Mouse (Mus musculus) neural tube, embryonic 11.5 days (tissue): ENCODE measurements at regions not wholly inside any gene's neighbourhood (a gene's known extent, or its start where the extent isn't known, plus 50 kb on each side); places are given as distances from the start of the nearest gene placed in this dataset.

Source experiments
- ATAC-seq: fragments of 200-750 bp; cut with Nextera tagmentation; 2 replicates; pipeline ENCODE4 v1.8.0; 2017; ENCODE audit warnings: moderate number of reproducible peaks, mild to moderate bottlenecking, moderate TSS enrichment, moderate library complexity; ENCODE audit not compliant: insufficient read depth, low FRiP score, low TSS enrichment
- DNase-seq: peaks from one replicate; pipeline ENCODE4 v3.0.0-alpha.2; 2015; ENCODE audit warnings: low spot score
- H3K27ac ChIP-seq: fragments of 300-500 bp; sonication (generic); 2 replicates; pipeline ENCODE4 v1.5.1; 2014; ENCODE audit warnings: low read depth, mild to moderate bottlenecking, low read length
- H3K27me3 ChIP-seq: fragments of 300-500 bp; sonication (generic); 2 replicates; pipeline ENCODE4 v1.6.1; 2014; ENCODE audit warnings: mild to moderate bottlenecking, low read length, mixed read lengths; ENCODE audit not compliant: control insufficient read depth, insufficient read depth
- H3K36me3 ChIP-seq: fragments of 300-500 bp; sonication (generic); 2 replicates; pipeline ENCODE4 v1.6.1; 2014; ENCODE audit warnings: mild to moderate bottlenecking, low read length, moderate library complexity, mixed read lengths; ENCODE audit not compliant: control insufficient read depth, insufficient read depth
- H3K4me1 ChIP-seq: fragments of 300-500 bp; sonication (generic); 2 replicates; pipeline ENCODE4 v1.6.1; 2014; ENCODE audit warnings: low read length, mixed read lengths; ENCODE audit not compliant: control insufficient read depth, insufficient read depth
- H3K4me2 ChIP-seq: fragments of 300-500 bp; sonication (generic); 2 replicates; pipeline ENCODE4 v1.6.1; 2014; ENCODE audit warnings: low read depth, mild to moderate bottlenecking, moderate library complexity
- H3K4me3 ChIP-seq: fragments of 300-500 bp; sonication (generic); 2 replicates; pipeline ENCODE4 v1.5.1; 2014; ENCODE audit warnings: low read depth, low read length
- H3K9ac ChIP-seq: fragments of 300-500 bp; sonication (generic); 2 replicates; pipeline ENCODE4 v1.6.1; 2014; ENCODE audit warnings: mild to moderate bottlenecking, low read length
- H3K9me3 ChIP-seq: fragments of 300-500 bp; sonication (generic); 2 replicates; pipeline ENCODE4 v1.6.1; 2016; ENCODE audit warnings: low read length; ENCODE audit not compliant: control insufficient read depth
- WGBS: fragments of 180-500 bp; shearing (Covaris S2); extraction: QIAGEN DNeasy Blood & Tissue Kit; methylation state at CpG from one replicate; pipeline ENCODE4 v1.1.7; 2014; 5-methylcytosine and 5-hydroxymethylcytosine counted together

DNA sequence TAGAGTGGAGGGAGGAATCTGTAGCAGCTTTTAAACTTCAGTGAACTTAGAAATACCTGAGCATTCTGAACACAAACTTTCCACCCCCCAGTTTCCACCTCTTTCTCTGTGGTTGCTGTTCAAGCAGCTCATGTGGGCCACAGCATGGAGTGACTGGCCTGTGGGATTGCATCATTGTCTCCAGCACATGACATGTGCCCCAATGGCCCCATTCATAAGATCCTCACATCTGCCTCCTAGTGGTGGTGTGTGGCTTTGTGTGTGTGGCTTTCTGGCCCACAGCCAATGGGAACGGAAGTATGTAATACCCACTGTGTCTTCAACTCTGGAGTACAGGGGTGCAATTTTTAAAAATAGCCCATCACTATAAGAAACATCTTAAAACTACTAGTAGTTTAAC lies 223.0 kb downstream of the Nkx6-1 start:
- Histone ChIP-seq H3K4me3 (no peak overlapping the region), H3K27me3 (no peaks in the 10 kb centered on the region), H3K27ac (no peak overlapping the region), H3K9me3 (no peaks in the 10 kb centered on the region), H3K36me3 (no peaks in the 10 kb centered on the region), H3K4me1 (no peaks in the 10 kb centered on the region), H3K9ac (no peak overlapping the region), H3K4me2 (no peak overlapping the region)
- 96% methylated on average over 1 of the region's 1 CpGs for WGBS
- ATAC-seq, result no peak
- no peak for DNase-seq

DNA sequence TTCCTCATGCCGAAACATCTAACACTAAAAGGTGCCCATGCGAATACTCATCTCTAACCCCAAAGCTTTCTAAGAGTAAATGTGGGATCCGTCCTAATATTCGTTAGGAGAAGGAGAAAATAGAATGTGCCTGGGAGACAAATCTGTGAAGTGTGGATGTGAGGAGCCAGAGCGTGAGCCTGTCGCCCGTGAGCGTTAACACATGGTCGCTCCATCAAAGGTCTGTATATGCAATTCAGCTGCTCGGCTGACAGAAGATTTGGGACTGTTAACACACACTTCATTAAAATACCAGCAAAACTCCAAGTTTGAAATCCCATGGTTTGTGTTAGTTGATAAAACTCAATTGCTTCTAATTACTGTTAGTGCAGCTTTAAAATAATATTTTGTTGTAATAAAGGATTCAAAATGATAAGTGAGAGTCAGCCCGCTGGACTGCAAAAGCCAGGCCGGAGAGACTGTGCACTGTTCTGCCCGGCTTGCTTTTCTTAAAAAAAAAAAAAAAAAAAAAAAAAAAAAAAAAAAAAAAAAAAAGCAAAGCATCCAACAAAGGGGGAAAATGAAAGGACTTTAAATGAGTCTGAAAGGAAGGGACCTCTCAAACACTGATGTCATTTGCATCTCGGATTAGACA lies 227.0 kb downstream of the Nkx6-1 start:
- Histone ChIP-seq H3K27me3 (no peaks in the 10 kb centered on the region), H3K4me2 (no peak overlapping the region), H3K27ac (no peak overlapping the region), H3K4me3 (no peak overlapping the region), H3K4me1 (0 out of 2 replicates have a peak, but pooled peaks cover under 1% of the 10 kb centered on the region), H3K36me3 (no peaks in the 10 kb centered on the region), H3K9ac (no peak overlapping the region), H3K9me3 (no peaks in the 10 kb centered on the region)
- DNase-seq, result no peak
- 77% methylated on average over 14 of the region's 14 CpGs for WGBS
- ATAC-seq, result no peak

DNA sequence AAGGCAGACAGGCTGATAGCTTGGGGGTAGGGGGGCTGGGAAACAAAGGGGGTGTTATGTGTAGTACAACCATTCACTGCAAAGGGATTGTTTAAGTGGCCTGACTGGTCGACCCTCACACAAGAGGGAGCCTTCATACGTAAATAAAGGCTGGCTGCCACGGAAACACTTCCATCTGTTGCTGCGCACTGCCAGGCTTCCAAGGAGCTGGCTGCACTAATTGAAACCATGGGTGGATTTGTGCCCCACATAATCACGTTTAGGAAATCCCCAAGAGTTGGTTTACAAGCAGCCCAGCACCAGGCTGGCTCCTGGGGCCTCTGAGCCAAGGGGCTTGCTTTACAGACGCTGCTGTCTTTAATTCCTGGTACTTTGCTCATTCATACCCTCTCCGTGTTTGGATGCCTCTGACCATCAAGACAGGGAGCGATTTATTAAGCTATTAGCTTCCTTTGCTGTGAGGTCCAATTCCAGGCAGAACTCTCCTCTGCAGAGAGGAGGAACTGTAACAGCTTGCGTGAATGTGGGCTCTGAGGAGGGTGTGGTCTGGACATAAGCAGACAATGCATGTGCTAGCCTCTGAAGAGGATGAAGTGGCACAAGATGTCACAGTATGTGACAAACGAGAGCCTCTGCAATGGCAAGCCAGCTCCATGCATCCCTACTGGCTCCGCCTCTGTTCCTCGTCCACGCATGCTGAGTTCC lies 238.6 kb downstream of the Nkx6-1 start:
- Histone ChIP-seq H3K27ac (peak overlapping the region; percentile 64; the same call in 1 of the 2 replicates), H3K4me1 (peaks cover 15% of the 10 kb centered on the region), H3K4me2 (peak overlapping the region; percentile 32), H3K36me3 (no peaks in the 10 kb centered on the region), H3K9ac (no peak overlapping the region), H3K4me3 (no peak overlapping the region), H3K27me3 (peaks cover 7% of the 10 kb centered on the region; the same call in 1 of the 2 replicates), H3K9me3 (no peaks in the 10 kb centered on the region)
- ATAC-seq (peak; percentile 84), DNase-seq (peak; percentile 74)
- 20% methylated on average over 13 of the region's 13 CpGs for WGBS

DNA sequence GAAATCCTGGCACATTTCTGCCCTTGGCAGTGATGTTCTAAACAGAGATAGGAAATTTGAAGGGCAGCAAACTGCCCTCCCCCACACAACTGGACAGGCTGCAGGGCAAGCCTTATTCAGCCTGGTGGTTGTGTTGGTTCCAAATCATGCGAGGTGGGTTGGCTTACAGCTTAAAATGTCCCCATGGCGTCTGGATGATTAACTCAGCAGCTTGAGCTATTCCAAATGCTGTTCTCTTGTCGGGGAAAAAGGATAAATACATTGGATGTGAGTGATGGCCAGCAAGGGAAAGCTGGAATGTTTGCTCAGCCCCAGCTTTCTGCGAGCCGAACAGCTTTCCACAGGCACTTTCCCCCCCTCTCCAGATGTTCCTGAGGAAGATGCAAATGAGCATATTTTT lies 280.5 kb downstream of the Nkx6-1 start:
- Histone ChIP-seq H3K27me3 (no peaks in the 10 kb centered on the region), H3K36me3 (no peaks in the 10 kb centered on the region), H3K4me3 (no peak overlapping the region), H3K9ac (no peak overlapping the region), H3K4me1 (no peaks in the 10 kb centered on the region), H3K9me3 (no peaks in the 10 kb centered on the region), H3K4me2 (no peak overlapping the region), H3K27ac (no peak overlapping the region)
- ATAC-seq, result no peak
- WGBS, result 61% methylated on average over 5 of the region's 5 CpGs
- no peak for DNase-seq

DNA sequence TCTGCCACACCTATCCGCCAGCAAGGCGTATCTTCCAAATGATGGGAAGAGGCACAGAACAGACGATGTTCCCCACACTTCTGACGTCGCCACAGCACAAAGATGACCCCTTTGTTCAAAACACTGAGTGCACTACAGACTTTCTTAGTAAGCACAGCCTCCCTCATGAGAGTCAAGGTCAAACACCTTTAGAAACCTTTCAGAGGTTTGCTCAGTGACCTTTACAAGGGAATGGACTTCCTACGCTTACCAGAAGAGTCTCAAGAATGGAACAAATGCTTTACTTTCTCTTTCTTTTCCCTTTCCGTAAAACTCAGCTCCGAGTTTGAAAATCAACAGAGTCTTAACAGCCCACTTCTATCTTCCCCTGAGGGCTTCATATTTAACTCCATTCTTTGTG lies 283.4 kb downstream of the Nkx6-1 start:
- Histone ChIP-seq H3K4me1 (no peaks in the 10 kb centered on the region), H3K36me3 (no peaks in the 10 kb centered on the region), H3K27me3 (no peaks in the 10 kb centered on the region), H3K4me3 (no peak overlapping the region), H3K9ac (no peak overlapping the region), H3K9me3 (no peaks in the 10 kb centered on the region), H3K27ac (no peak overlapping the region), H3K4me2 (no peak overlapping the region)
- ATAC-seq, result no peak
- 87% methylated on average over 8 of the region's 8 CpGs for whole genome bisulfite sequencing
- no peak for DNase-seq

DNA sequence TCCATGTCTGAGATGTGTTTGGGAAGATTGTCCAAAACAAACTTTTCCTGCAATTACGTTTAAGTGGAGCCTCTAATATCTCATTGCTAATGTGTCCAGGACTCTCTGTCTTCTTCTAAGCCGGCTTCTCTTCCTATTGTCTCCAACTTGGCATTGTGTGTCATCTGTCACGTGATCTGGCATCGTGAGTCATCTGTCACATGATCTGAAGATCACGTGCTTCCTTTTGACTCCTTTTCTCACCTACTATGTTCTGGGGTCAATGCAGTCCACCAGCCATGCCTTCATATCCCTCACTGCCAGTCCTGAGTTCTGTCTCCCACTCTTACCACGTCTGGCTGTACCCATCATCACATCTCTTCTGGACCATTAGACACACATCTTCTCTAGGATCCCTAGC lies 288.1 kb downstream of the Nkx6-1 start:
- WGBS, result 92% methylated on average over 6 of the region's 6 CpGs
- DNase-seq, result no peak
- no peak overlapping the region for H3K9ac ChIP-seq
- H3K27ac ChIP-seq, result no peak overlapping the region
- H3K4me1 ChIP-seq, result no peaks in the 10 kb centered on the region
- H3K36me3 ChIP-seq, result no peaks in the 10 kb centered on the region
- H3K4me3 ChIP-seq, result no peak overlapping the region
- no peaks in the 10 kb centered on the region for H3K9me3 ChIP-seq
- no peak for ATAC-seq
- 0 out of 2 replicates have a peak, but pooled peaks cover 2% of the 10 kb centered on the region for H3K27me3 ChIP-seq
- H3K4me2 ChIP-seq, result no peak overlapping the region

DNA sequence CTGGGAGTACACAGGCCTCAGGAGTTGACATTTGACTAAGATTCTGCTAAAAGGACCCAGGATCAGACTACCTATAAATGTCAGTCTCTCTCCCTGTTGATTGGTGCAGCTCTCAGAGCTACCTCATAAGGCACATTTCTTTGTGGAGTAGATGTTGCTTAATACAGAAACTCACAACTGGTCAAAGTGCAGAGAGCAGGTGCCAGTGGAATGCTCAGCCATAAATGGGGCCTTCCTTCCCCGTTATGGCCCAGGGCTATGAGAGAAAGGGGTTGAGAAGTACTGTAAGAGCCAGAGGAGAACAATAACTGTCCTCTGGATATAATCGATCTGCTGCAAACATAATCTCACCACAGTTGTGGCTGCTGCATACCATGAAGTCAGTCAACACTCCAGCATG lies 290.7 kb downstream of the Nkx6-1 start:
- Histone ChIP-seq H3K9ac (no peak overlapping the region), H3K9me3 (no peaks in the 10 kb centered on the region), H3K36me3 (no peaks in the 10 kb centered on the region), H3K27me3 (0 out of 2 replicates have a peak, but pooled peaks cover 2% of the 10 kb centered on the region), H3K27ac (no peak overlapping the region), H3K4me1 (no peaks in the 10 kb centered on the region), H3K4me2 (no peak overlapping the region), H3K4me3 (no peak overlapping the region)
- 83% methylated on average over 2 of the region's 2 CpGs for WGBS
- no peak for ATAC-seq
- no peak for DNase-seq

DNA sequence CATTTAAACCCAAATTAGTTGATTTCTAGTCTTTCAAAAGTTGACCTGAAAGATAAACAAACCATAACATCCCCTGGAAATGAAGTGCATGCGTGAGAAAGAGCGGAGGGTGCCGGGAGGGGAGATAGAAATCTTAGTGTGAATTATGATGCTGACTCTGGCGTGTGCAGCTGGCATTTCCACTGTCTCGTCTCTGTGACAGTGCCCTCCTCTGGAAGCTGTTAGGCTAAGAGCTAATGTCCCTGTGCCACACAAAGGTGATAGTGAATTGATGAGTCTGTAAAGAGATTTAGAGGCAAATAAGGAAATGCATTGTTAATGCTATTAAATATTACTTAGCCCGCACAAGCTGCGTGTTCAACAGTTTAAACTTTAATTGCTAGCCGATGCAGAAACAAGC lies 292.6 kb downstream of the Nkx6-1 start:
- H3K27ac ChIP-seq, result no peak overlapping the region
- peaks cover 8% of the 10 kb centered on the region for H3K27me3 ChIP-seq
- no peak overlapping the region for H3K4me2 ChIP-seq
- no peak for ATAC-seq
- H3K4me3 ChIP-seq, result no peak overlapping the region
- no peaks in the 10 kb centered on the region for H3K4me1 ChIP-seq
- WGBS, result 67% methylated on average over 8 of the region's 8 CpGs
- no peaks in the 10 kb centered on the region for H3K36me3 ChIP-seq
- DNase-seq, result no peak
- no peaks in the 10 kb centered on the region for H3K9me3 ChIP-seq
- no peak overlapping the region for H3K9ac ChIP-seq

DNA sequence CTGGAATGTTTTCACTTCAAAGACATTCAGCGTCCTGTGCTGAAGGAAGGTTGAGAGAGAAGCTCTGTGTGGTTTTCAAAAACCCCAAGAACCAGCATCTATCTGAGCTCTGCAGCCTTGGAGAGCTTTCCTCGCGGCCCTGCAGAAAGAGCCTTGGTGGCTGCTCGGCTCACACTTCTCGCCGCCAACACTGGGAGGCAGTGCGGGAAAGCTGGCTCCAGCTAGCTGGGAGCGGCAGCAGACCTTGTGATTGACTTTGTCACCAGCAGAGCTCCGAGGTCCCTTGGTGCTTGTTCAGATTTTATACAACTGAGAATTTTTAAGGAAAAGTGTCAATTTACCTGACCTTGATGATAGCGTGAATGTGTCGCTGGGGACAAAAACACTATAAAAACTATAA lies 299.4 kb downstream of the Nkx6-1 start:
- DNase-seq (peak; percentile 77), ATAC-seq (no peak)
- H3K9me3 ChIP-seq, result no peaks in the 10 kb centered on the region
- no peak overlapping the region for H3K4me3 ChIP-seq
- H3K4me2 ChIP-seq, result no peak overlapping the region
- H3K36me3 ChIP-seq, result no peaks in the 10 kb centered on the region
- WGBS, result 14% methylated on average over 11 of the region's 11 CpGs
- H3K27ac ChIP-seq, result no peak overlapping the region
- H3K4me1 ChIP-seq, result no peaks in the 10 kb centered on the region
- H3K27me3 ChIP-seq, result peaks cover 24% of the 10 kb centered on the region
- no peak overlapping the region for H3K9ac ChIP-seq
